Mouse (Mus musculus) gonadal fat pad, adult 2 months (tissue): ENCODE measurements at regions not wholly inside any gene's neighbourhood (a gene's known extent, or its start where the extent isn't known, plus 50 kb on each side); places are given as distances from the start of the nearest gene placed in this dataset.

Experiments used
- DNase-seq: peaks from one replicate; pipeline ENCODE4 v3.0.0-alpha.2; 2012; ENCODE audit warnings: low read depth

DNA sequence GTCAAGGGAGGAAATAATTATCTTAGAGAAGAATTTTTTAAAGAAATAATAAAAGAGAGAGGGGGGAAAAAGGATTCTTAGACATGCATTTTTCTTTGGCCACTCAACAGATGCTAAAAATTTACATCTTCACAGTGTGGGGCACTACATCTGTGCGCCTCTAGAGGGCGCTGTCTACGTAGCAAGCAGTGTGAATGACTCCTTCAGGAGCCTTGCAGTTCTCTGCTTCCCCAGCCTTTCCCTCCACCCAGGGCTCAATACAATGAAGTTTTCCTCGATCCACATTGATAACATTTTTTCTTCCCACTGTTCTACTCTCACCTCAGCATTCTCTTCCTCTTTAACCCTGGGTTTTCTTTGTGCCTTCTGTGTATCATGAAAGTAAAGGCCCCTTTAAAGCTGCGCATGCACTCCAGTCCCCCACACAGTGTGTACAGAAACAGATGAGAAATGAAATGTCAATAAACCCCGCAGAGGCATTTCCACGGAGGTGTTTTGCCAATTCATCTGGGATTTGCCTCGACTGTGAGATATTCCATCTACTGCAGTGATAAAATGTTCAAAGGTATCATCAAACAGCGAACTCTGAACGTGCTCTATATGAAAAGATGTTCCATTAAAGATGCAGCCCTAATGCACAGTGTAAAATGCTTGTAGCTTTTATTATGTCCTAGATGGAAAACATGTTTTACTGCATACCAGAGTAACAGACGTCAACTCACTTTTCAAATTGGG, 181.2 kb downstream of the Rdh14 start:
- no peak for DNase-seq

- no peak for DNase-seq
These were observed 181.7 kb downstream of the Rdh14 start for GRCm38 (mm10) chr12:10572378-10572650.

DNA sequence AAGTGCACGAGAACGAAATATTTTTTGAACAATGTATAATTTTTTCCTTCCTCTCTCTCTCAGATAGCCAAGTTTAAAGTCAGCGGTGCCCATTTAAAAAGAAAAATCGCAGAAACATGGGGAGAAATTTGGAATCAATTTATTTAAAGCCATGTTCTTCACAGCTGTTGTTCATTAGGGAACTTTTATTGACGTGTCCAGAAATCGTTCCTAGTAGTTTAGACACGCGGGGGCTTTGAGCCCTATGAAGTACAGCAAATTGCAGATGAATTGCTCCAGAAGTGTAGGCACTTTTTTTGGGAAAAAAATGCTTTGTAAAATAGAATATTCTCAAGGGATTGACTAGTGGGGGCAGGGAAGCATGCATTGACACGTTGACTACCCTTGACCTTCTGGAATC, 182.8 kb downstream of the Rdh14 start:
- DNase-seq: no peak

- DNase-seq: no peak
These were observed 192.5 kb downstream of the Rdh14 start for GRCm38 (mm10) chr12:10582840-10583614.

DNA sequence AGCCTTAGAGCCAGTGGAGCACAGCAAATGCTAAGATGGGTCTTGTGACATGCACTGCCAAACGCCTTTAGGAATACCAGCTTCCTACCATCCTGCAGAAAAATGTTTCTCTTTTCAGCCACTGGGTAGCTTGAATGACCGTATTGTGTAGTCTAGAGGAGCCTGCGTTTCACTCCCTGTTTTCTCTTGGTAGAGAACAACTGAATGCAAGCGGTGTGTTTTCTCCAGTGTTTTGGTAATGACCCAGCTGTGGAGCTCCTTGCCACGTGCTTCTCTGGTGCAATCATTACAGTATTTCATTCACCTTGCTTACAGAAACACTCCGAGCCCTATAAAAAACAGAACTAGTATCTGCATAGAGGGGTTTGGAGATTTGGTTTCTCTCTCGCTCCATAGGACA, 193.5 kb downstream of the Rdh14 start:
- DNase-seq: no peak

DNA sequence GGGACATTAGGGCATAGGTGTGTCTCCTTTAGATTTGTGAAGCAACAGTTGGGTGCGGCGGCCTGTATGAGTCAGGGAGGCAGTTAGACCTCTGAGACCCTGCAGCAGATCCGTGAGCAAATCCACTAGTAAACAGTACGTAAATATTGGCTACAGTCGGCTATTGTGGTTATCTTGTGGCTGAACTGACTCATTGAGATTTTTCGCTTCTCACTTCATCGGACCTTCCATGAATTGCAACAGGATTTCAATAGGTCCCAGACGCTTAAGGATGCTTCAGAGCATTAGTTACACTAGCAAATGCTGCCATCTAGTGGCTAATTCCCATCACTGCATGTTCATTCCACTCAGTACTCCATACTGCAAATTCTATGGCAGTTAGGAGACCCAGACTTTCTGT, 199.0 kb downstream of the Rdh14 start:
- no peak for DNase-seq

DNA sequence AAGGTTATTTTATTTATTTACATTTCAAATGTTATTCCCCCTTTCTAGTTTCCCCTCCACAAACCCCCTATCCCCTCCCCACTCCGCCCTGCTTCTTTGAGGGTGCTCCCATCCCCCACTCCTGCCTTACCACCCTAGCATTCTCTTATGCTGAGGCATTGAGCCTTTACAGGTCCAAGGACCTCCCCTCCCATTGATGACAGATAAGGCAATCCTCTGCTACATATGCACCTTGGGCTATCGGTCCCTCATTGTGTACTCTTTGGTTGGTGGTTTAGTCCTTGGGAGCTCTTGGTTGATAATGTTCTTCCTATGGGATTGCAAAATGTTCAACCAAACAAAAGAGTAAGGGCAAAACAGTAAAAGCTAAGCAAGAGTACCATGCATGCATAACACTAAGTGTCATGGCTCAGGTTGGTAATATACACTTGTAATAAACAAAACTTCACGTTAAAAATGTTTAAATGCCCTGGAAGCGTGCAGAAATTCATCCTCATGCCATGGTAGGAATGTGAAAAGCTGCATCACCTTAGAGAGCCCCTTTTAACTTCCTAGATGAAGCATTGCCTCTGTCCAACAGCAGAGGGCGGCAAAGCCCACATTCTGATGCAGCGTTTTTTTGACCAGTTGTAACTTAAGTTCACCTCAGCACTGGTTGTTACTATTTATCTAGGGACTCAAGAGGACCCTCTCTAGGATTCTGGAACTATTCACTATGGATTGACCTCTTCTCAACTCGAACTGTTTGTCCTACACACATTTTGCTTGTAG, 207.6 kb downstream of the Rdh14 start:
- no peak for DNase-seq

- DNase-seq: no peak
These were observed 209.5 kb downstream of the Rdh14 start for GRCm38 (mm10) chr12:10600111-10600510.

GRCm38 (mm10) chr12:10618319-10618718, 227.7 kb downstream of the Rdh14 start:
- DNase-seq: no peak

- DNase-seq: no peak
These were observed 230.0 kb downstream of the Rdh14 start for GRCm38 (mm10) chr12:10620541-10620940.

- DNase-seq: no peak
These were observed 248.0 kb downstream of the Rdh14 start for GRCm38 (mm10) chr12:10638591-10638990.

DNA sequence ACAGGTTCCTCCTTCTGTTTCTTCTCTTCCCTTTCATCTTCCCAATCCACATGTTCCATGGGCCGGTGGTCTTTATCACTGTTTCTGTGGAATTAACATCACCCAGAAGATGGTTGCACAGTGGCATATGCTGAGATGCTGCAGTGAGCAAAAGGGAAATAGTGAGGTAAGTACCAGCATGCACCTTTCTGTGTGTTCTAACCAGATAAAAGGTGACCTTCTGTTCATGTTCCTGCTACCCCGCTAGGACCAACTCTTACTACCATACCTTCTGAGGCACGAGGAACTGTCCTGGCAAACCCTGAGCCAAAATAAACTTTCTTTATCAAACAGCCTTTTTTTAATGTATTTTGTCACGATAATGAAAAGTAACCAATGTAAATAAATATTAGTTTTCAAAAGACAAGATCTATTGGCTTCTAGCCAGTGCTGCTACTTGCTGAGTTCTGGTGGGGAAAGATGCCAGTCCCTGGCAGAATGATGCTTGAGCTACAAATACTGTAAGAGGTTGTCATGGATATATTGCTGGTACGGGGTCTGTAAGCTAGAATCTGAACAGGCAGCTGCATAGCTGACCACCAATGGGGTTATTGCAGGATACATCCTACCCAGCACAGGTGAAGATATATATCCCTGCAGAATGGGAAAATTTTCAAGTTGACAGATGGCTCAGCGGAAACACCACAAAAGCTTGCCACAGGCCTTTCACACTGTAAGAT, 264.1 kb downstream of the Rdh14 start:
- DNase-seq: no peak

GRCm38 (mm10) chr12:10655185-10655544, 264.6 kb downstream of the Rdh14 start:
- DNase-seq: no peak

DNA sequence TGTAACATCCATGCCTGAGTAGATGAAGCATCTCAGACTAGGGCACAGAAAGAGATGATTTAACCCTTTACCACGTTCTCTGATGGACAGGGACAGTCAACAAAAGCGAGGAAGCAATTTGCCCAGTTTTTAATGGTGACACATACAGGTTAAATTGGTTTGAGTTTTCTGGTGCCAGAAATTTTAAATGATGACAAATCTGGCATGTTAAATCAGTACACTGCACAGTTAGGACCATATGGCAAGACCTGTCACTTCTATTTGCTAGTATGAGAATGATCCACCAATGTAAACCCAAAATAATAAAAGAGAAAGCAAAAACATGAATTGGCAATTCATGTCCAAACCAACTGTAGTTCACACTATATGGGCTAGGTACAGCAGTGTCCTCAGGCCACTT, 268.3 kb downstream of the Rdh14 start:
- no peak for DNase-seq

- no peak for DNase-seq
These were observed 296.2 kb downstream of the Rdh14 start for GRCm38 (mm10) chr12:10686747-10687146.
